Mouse (Mus musculus) T-helper 17 cell (primary cell): ENCODE data around the gene Tenm4.
"Not testable (repeated sequence)": the region's sequence is repeated elsewhere in the genome, so short reads cannot be mapped to it uniquely, and the experiment has no call there.

ENCODE experiments used
- in situ Hi-C, 2 experiments: fragments of 300-600 bp; cut with MboI, MseI; formaldehyde crosslinking; loops; 1 replicate in 1 of 2; 2 replicates in 1 of 2; pipeline ENCODE4 v1.15.1; 2025; ENCODE audit warnings: high pct_unique_total_duplicates in 2 of 2

Gene Tenm4

DNA sequence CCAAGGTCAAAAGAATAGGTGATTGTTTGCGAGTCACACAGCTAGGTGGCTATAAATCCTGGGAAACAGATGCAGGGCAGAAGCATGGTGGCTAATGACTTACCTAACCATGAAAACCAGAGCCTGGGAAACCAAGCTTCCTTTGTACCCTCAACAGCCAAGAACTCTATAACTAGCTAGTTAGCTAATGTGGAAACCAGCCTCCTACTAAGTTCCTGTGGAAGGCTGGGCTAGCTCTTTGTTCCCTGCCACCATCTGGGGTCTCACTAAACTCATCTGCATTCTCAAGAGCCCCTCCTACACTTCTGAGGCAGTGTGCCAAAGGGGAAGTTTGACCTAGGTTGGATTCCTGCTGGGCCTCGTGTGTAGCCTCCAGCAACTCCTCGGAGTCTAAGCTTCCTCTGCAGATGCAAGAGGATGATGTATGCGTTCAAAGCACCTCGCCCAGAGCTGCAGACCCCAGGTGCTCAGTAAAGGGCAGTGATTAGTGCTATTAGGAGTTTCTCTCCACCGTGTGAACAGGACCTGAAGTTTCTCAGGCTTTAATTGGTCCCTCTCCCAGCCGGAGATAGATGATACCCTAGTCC is 719.1 kb downstream of the Tenm4 start:
- in situ Hi-C loops = no loop called here

DNA sequence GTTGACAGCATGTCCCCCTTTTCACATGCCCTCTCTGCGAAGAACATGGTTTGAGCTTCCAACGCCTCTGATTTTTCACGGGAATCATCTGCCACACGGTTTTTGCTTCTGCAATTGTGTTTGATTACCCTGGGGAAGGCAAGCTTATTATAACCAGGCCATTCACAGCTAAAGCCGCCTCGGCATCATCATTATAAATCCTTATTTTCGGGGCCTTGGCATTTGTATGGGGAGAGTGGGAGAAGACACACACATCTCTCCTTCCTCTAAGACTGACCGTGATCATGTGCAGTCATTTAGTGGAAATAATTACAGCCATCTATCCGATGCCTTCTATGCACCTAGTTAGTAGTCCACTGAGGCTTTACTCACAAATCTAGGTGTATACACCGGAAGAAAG is 719.9 kb downstream of the Tenm4 start:
- in situ Hi-C loops = no loop called here

DNA sequence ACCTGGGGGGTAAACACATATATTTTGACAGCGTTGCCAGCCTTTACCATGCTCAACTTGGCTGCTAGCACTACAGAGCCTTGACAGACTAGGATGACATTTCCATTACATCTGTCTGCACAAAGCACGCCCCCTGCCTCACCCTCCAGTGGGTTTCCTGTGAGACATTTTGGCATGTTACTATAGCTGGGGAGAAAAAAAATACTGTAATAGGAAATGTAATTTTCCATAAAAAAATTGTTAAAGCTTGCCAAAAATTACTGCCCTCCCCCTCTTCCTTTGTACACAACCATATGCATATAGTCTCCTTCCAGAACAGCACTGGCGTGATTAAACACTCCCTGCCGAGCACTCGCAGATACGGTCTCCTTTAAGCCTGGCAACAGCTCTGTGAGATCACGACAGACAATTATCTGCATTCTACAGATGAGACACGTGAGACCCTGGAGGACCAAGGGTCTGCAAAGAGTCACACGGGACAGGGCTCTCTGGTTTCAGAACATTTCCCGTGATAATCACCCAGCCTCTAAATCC is 728.1 kb downstream of the Tenm4 start:
- in situ Hi-C loops = no loop called here

DNA sequence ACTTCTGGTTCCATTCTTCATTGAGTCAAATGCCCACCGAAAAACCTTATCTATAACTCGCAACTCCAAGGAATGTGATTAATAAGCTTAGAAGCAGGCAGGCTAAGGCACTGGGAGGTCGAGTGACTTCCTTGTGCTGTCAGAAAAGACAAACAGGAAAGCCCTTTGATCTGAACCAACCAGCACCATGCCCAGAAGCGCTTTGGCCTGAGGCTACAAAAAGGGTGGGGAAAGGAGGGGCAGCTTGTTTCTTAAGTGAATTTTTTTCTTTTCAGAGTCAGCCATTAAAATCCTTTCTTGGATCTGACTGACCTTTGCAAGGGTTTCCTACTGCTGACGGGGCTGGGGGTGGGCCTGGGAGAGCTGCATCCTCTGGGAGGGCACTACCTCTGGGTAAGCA is 731.1 kb downstream of the Tenm4 start:
- in situ Hi-C loops = loop anchor here in 1 of 2 experiments (5.0 kb wide), 1 partner anchor 375 kb away; no protein-coding TSS in a partner anchor

DNA sequence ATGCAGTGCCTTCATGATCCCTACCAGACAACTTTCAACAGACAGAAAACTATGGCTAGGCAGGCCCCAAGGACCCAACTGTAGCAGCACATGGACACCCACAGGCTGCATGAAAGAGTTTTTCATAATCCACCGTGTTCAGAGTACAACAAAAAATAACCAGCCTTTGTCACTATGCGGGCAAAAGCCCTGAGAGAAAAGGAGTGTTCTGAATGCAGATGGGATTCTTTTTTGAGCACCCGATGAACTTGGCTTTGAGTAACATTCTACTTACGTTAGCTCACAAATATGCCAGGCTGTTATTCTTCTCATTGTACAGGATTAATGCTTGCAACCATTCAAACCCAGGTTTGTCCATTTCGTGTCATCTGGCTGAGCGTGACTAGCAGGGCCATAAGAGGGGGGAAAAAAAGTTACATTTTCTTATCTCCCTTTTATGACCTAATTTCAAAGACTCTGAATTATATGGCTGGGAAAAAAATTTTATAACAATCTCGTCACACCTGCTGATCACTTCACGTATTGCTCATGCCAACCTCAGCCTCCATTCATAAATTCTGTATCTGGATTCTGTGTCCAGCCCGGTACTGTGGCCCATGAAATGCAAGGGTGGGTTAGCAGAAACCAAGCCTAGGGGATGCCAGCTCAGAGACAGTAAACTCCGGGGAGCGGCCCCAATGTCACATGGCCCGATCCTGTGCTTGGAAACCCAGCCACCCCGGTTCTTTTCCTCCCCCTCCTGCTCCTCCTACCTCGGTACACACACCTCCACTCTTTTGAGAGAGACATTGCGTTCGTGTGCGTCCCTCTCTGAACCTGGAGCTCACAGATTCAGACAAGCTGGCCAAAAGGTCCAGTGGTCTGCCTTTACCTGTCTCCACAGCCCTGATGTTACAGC is 732.3 kb downstream of the Tenm4 start:
- in situ Hi-C loops = loop anchor here in 1 of 2 experiments (5.0 kb wide), 1 partner anchor 376 kb away; no protein-coding TSS in a partner anchor

DNA sequence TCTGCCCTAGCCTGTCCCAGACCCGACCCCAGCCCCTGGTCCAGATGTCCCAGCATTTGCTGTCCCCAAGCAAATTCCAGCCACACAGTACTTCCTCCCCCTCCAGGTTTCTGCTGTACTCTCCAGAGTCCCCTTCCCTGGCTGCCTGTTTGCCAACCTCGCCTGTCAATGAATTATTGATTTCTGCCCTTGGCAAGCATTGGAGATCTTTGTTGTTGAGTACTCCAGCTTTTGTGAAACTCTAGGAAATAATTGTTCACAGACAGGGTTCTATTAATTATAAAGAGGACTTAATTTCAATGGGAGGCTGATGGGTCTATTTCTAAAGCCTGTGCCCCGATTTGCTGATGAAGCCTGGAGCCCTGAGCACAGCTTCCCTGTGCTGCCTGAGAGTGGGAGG is 733.4 kb downstream of the Tenm4 start:
- in situ Hi-C loops = loop anchor here in 1 of 2 experiments (5.0 kb wide), 1 partner anchor 377 kb away; no protein-coding TSS in a partner anchor

DNA sequence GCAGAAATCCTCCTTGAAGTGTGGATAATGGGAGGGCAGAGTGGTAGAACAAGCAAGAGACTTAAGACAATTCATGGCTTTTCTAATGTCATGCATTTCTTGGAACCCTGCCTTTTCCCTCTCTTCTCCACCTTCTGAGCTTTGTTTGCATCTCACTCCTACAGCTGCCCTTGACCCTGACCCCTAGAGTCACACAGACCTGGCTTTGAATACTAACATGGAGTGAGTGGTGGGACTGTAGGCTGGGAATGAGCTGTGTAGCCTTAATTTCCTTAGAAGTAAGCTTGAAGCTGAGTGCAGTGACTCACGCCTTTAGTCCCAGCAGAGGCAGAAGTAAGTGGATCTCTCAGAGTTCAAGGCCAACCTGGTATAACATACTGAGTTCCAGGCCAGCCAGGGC is 733.9 kb downstream of the Tenm4 start:
- in situ Hi-C loops = loop anchor here (5.0 kb wide), 2 partner anchors 378 to 383 kb away; no protein-coding TSS in a partner anchor

DNA sequence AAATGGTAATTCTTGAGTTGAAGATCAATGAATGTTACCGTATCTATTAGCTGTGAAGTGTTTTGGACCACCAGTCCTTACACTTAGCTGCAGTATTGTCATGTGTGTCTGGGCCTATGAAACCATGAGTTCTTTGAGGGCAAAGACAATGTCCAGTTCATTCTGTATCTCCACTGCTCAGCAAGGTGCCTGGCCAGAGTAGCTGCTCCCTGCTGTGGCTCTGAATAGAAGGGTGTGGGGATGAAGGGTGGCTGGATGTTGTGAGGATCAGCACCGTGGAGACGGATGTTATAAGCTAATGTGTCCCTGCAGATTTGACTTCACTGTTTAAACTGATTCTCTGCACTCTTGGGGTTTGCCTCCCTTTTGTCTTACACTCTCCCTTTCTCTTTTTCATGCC is 734.4 kb downstream of the Tenm4 start:
- in situ Hi-C loops = loop anchor here in 1 of 2 experiments (5.0 kb wide), 1 partner anchor 383 kb away; no protein-coding TSS in a partner anchor

DNA sequence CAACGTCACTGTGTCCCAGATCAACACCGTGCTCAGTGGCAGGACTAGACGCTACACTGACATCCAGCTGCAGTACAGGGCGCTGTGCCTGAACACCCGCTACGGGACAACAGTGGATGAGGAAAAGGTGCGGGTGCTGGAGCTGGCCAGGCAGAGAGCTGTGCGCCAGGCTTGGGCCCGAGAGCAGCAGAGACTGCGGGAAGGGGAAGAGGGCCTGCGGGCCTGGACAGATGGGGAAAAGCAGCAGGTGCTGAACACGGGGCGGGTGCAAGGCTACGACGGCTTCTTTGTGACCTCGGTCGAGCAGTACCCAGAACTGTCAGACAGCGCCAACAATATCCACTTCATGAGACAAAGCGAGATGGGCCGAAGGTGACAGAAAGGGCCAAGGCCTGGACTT is 735.2 kb downstream of the Tenm4 start:
- in situ Hi-C loops = loop anchor here in 1 of 2 experiments (5.0 kb wide), 1 partner anchor 384 kb away; no protein-coding TSS in a partner anchor

DNA sequence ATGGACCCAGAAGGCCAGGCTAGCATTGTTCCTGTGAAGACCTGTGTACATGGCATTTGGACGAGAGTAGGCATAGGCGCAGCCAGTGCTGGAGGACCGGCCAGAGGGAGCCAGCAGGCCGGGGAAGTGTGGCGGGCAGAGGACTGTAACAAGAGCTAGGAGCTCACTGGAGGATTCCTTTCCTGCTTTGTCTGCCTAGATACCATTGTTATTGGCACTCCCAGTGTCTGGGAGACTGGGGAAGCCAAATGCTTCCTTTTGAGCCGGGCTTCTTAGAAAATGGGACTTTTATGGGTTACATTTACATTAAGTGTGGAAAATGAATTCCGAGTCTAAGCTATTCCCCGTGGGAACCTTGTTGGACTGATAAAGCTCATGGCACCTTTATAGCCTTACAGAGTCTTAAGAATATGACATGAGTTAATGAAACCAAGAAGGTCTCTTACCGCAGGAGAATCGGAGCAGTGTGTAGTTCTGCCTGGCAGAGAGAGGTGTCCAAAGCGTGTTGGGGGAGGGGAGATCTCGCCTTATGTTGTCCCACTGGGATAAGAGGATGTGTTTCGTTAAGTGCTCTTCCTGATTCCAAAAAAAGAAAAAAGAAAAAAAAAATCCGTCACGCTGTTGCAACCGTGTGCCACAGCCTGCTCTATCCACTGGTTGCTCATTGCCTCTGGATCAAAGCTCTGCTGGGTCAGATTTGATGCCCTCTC is 737.1 kb downstream of the Tenm4 start:
- in situ Hi-C loops = loop anchor here in 1 of 2 experiments (5.0 kb wide), 1 partner anchor 386 kb away; no protein-coding TSS in a partner anchor

DNA sequence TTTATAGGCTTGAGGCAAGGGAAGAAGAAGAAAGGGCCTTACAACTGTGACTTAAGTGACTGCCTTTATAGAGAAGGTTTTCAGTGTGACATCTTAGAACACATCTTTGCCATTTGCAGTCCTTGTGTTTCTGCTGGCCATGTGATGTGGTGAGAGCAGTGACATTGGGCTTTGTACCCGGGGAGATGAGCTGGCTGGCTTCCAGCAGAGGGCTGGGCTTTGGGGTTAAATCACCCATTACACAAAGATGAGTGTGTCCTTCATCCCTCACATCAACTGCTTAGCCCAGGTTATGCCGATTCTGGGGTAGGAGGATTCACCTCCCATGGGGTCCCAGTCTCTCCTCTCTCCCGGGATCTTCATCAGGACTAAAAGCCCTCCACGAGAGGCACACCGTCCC is 738.8 kb downstream of the Tenm4 start:
- in situ Hi-C loops = loop anchor here (5.0 kb wide), 3 partner anchors 133 to 388 kb away; no protein-coding TSS in a partner anchor

DNA sequence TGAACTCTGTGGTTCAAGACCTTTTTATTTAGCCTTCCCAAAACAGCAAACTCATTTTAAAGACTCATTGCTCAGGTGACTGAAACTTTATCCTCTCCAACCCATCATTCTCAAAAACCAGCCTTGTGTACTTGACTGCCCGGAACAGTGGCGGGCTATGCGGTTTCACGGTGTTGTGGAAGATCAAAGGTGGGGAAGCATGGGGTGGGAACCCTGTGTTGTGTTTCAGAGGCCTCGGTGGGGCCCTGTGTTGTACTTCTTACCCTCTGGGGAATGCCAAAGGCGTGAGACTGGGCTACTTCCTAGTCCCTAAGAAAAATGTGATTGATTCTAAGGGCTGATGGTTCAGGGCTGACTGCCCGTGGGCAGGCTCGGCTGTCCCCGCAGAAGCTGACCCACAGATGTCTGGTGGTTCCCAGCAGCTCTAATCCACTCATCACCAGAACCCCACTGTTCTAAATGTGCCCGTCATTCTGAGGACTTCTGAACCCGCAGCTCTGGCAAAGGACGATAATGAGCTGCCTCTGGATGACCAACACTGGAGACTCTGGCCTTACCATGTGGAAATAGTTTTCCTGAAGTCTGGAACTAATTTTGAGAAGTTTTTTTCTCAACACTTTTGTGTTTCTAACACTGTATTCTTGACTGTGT is 739.4 kb downstream of the Tenm4 start:
- in situ Hi-C loops = loop anchor here (5.0 kb wide), 2 partner anchors 133 to 138 kb away; no protein-coding TSS in a partner anchor

DNA sequence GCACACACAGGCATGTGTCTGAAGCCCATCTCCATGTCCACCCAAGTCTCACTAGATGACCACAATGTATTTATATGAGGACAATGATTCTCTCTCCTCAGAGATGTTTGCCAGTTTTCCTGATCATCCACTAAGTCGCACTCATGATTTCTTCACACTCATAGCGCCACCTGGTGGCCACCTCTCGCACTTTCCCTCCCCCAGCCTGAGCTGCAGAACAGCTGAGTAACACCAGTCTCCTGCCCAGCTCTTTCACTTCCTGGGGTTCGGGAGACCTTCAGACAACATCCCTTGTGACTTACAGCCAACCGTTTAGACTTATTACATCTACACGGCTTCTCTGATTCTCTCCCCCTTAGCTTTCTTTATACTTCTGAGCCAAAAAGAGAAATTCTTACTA is 743.0 kb downstream of the Tenm4 start:
- in situ Hi-C loops = loop anchor here (5.0 kb wide), 2 partner anchors 137 to 142 kb away; no protein-coding TSS in a partner anchor

DNA sequence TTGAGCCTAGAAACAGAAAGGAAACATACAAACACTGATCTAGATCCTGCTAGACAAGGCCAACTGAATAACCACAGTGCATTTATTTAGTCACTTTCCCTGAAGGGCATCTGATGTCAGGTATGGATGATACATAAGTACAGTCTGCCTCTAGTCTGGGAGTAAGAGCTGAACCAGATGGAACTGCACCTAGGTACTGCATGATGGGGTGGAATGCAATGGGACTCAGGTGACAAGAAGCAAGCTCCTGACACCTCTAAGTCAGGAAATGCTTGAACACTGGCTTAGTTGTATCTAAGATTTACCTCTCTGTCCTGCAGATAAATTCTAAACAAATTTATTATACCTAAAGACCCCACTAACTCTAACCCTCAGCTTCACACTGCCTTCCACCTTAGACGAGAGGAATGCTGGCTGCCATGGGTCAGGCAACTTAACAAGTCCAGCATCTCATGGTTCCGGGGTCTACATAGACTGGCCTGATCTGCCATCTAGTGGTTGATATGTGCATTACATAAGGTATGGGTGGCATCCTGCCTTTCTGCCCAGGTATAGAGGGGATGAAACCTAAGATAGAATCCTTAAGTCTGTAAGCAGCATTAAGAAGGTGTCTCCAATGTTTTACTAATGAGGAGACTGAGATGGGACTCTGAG is 744.5 kb downstream of the Tenm4 start:
- in situ Hi-C loops = no loop called here

DNA sequence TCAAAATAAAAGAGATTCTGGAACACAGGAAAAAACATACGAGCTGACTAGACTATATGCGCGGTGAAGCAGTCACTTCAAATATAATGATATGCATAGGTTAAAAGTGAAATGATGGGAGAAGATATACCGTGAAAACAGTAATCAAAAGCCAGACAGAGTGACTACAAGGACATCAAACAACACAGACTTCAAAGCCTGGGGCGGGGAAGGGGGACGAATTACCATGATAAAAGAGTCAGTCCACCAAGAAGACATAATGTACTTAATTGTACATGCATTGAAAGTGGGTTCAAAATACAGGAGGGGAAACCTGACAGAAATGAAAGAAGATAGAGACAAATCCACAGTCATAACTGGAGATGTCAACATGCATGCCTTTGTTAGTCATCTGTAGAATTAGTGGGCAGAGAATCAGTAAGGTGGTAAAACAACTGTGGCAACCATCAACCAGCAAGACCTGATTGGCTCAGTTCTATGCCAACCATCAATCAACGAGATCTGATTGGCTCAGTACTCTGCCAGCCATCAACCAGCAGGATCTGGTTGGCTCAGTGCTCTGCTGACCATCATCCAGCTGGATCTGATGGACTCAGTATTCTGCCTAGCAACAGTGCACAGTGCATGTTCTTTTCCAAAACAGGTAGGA is 749.5 kb downstream of the Tenm4 start:
- in situ Hi-C loops = no loop called here

DNA sequence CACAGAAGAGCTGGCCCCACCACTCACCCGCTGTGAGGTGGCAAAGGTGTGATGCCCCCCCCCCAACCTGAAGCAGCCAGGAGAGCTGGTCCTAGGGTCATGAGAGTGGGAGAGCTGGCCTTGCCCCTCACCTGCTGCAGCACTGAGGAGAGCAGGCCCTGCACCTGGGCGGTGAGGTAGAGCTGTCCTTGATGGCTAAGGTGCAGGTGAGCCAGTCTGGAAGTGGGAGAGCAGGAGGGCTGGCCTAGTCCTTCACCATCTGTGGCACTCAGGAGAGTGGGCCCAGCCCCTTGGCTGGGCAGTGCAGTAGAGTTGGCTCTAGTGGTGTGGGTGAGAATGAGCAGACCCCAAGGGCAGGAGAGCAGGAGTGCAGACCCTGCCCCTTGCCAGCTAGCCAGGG is 751.9 kb downstream of the Tenm4 start:
- in situ Hi-C loops = no loop called here

DNA sequence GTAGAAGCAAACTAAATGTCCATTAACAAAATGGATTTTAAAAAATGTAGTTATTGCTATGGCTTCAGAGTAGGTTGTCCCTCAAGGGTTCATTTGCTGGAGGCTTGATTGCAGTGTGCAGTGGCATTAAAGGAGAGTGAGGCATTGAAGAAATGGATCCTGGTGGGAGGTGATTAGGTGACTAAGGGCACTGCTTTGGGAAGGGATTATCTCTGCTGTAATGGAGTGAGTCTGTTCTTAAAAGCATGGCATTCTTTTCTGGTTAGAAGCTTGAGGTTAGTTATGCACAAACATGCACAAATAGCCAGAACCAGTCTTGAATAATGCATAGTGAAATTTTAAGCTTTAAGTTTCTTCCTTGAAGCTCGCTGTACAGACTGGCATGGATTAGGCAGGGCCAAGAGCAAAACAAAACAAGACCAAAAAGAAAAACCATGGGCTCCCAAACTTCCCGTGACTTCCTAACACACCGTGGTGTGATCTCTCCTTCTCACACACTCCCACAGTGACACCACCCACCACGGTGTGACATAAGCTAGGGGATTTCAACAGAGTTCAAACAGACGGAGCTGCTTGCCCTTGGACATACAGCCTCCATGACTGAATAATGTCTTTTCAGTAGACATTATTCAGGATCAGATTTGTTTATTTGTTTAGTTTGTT is 772.8 kb downstream of the Tenm4 start:
- in situ Hi-C loops = no loop called here

DNA sequence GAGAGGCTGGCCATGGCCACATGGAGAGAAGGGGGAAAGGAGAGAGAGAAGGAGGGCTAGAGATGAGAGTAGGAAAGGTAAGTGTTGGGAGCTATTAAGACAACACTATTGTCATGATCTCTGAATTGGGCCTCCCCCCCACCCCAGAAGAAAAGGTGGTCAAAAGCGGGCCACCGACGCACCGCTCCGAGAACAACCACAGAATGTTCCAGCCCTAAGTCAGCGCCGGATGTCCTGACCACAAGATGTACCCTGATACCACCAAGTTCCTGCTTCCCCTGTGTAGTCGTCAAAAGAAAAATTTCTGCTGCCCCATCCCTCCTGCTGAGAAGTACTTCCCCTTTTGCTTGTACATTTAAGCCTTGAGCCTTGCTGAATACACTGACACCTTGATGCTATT is 775.5 kb downstream of the Tenm4 start:
- in situ Hi-C loops = not testable (repeated sequence)
